Mouse (Mus musculus) urinary bladder, postnatal 14 days (tissue): Measurements from ENCODE around the gene Map3k10.

Experiments
- DNase-seq: peaks from one replicate; pipeline ENCODE4 v3.0.0; 2021; ENCODE audit warnings: low spot score

Gene Map3k10

GRCm38 (mm10) chr7:27609285-27609684 is 65.1 kb downstream of the Map3k10 start:
- DNase-seq = no peak

- DNase-seq = no peak
These were observed 66.3 kb downstream of the Map3k10 start for GRCm38 (mm10) chr7:27608130-27608529.

GRCm38 (mm10) chr7:27607580-27607979 is 66.8 kb downstream of the Map3k10 start:
- peak; percentile 34 for DNase-seq

- DNase-seq = no peak
These were observed 67.7 kb downstream of the Map3k10 start for GRCm38 (mm10) chr7:27606481-27607254.
